Mouse (Mus musculus): ENCODE data around the gene Tada3.

- TF ChIP-seq CTCF (IDR thresholded peaks at IDR 0.05; ENCODE audit: control insufficient read depth, insufficient read depth, low read length) (no peak), POLR2A (IDR thresholded peaks at IDR 0.05; ENCODE audit: borderline replicate concordance, control insufficient read depth, low read depth, low read length) (no peak)
Observed at GRCm38 (mm10) chr6:113353696-113354095, 24.0 kb downstream of the Tada3 start.
